Mouse (Mus musculus) induced T-regulatory cell, adult 2 months (primary cell): Measurements from ENCODE around the gene Chst15.

Experiments used
- DNase-seq: peaks from one replicate; pipeline ENCODE4 v3.0.0-alpha.2; 2012; ENCODE audit warnings: low read depth

The Chst15 gene

DNA sequence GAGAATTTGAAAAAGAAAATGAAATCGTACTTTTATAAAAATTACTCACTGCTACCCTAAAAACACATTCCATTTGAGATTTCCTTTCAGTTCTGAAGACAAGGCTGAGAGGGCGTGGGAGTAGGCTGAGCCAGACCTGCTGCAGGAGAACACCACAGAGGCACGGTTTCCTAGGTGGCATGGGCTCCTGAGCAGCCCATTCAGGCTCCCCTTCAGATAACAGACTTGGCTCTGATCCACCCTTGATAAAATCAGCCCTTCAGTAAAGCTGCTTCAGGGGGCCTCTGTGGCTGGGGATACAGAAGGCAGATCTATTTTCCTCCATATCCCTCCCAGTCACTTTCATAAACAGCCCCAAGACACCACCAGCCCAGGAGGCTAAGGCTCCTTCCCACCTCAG is 19.8 kb upstream of the Chst15 start:
- peak; percentile 49 for DNase-seq

DNA sequence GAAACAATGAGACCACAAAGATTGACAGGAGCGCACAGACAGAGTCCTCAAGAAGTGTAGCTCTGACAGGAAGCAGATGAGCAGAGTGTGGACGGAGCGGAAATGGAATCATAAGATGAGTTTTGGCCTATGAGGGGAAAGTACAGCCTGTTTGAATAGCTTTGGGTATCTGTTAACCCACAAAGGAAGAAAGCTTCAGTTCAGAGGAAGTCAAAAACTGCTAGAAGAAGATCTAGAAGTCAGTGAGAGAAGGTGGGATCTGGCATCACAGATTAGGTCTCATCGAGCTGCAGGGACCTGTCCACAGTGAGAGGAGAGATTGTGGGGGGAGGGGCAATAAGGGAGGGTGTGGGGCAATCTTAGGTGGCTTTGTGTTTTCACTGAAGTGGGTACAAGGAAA is 18.3 kb upstream of the Chst15 start:
- peak; percentile 74 for DNase-seq

DNA sequence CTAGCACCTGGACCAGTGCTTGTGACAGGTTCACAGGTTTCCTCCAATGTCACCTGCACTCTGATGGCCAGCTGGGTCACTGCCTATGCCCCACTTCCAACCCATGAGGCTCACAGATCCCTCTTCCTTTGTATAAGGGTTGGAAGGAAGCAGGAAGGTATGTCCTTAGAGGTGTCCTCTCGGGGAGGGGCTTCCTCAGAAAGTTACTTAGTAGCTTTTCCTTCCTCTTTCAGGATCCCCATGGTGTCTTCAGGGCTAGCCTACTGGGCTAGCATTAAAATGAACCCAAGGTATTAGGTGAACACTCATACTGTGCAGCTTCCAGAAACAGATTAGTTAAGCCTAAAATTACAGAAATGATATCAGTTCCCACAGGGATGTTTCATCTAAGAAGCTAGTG is 16.1 kb upstream of the Chst15 start:
- DNase-seq: no peak

DNA sequence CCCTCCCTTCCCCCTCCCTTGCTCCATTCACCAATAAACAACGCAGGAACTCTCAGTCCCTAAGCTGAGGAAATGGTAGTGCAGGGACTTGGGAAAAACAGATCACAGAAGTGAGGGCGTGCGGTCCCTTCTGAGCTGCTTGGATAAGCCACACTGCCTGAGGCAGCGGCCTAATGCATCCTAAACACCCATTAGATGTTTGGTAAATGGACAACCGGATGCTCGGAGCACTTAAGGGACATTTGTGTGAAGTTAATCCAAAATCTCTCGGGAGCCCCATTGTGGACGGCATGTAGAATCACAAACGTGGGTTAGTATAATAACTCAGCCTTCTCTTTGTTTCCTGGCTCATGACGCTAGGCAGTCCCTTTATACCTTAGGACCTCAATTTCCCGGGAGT is 15.1 kb upstream of the Chst15 start:
- DNase-seq: no peak

DNA sequence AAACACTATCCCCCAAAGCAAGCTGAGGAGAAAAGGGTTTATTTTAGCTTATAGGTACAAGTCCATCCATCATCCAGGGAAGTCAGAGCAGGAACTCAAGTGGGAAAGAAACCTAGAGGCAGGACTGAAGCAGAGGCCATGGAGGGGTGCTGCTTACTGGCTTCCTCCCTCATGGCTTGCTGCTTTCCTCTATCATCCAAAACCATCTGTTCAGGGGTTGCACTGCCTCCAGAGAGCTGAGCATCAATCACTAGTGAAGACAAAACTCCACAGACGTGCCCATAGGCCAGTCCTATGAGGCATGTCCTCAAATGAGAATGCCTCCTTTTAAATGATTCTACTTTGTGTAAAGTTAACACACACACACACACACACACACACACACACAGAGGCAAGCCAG is 13.2 kb upstream of the Chst15 start:
- DNase-seq: no peak

DNA sequence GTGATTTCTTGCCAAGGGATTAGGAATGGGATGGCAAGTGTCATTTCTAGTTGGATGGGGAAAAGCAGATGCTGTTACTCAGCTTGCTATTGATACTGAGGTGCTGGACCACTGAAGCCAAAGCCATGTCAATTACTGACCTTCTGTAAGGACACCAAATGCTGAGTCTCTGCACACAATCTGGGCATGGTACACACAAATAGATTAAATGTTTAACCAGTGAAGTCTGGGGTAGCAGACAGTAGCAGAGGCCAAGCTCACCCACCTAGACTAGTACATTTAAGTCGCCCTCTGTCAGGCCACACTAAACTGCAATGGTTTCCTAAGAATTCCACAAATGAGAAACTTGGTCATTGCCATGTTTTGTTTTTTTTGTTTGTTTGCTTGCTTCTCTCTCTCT is 11.6 kb upstream of the Chst15 start:
- no peak for DNase-seq

DNA sequence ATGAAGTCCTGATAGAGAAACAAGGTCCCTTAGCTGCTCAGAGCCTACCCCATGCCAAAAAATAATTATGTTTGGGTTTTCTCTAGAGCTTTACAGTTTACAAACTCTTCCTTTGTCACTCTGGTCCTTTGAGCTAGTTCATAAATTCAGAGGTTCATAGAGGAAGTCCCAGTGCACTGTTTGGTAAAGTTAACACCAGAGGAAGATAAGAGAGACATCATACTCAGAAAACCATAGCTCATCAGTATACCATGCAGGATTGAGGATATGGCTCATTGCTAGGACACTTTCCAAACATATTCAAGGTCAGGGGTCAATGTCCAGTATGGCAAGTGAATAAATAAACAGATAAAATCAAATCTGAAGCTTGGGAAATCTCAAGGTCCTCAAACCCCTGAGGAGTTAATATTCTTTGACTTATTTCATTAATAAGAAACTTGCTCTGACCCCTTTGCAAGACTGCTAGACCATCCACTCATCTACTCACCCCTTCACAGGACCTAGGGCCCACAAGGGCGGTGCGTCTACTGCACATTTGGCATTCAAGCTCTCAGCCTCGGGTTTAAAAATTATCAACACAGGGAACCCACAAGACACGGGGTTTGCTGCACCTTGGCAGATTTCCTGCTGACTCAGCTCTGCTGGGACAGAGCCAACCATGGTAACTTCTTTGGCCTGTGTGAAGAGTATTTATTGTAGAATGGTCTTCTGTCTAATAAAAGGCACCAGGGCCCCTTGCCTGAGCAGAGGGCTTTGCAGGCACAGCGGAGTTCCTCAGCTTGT is 8.7 kb upstream of the Chst15 start:
- DNase-seq: no peak

DNA sequence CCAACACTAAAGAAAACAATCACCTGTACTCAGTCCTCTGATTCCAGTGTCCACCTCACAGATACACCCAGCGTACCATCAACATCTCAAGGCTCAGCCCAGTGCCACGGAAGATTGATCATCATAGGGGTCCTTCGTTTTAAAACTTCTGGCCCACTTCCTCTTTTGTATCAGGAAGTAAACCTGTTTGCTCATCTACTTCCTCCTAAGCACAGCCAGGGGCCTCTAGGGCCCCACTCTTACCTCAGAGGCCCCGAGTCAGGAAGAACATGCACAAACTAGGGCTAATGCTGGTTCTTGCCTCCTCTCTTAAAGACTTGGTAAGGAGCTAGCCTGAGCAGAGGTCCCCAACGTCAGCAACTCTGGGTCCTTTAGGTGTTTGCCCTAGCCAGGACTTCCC is 6.4 kb upstream of the Chst15 start:
- no peak for DNase-seq

DNA sequence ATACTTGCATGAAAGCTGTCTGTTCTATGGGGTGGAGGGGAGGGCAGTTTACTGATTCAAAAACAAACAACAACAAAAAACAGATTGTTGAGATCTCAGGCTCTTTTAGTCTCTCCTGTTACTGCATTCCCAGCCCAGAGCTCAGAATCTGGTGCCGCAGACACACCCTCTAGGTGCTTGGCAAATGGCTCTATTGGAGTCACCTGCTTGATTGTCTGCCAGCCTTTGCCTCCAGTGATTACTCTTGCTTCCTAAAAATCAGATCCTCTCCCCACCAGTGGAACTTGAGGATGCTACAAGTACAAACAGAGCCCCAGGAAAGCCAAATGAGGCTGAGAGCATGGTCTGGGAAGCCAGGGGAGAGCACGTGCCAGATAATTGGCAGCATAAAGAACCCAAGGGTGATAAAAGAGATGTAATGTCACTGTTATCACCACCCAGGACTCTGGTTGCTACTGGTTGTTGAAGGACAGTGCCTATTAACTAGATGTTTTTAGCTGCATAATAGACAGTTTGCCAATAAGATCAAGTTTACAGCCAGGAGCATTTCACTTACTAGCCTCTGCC is 4.4 kb upstream of the Chst15 start:
- DNase-seq: no peak

DNA sequence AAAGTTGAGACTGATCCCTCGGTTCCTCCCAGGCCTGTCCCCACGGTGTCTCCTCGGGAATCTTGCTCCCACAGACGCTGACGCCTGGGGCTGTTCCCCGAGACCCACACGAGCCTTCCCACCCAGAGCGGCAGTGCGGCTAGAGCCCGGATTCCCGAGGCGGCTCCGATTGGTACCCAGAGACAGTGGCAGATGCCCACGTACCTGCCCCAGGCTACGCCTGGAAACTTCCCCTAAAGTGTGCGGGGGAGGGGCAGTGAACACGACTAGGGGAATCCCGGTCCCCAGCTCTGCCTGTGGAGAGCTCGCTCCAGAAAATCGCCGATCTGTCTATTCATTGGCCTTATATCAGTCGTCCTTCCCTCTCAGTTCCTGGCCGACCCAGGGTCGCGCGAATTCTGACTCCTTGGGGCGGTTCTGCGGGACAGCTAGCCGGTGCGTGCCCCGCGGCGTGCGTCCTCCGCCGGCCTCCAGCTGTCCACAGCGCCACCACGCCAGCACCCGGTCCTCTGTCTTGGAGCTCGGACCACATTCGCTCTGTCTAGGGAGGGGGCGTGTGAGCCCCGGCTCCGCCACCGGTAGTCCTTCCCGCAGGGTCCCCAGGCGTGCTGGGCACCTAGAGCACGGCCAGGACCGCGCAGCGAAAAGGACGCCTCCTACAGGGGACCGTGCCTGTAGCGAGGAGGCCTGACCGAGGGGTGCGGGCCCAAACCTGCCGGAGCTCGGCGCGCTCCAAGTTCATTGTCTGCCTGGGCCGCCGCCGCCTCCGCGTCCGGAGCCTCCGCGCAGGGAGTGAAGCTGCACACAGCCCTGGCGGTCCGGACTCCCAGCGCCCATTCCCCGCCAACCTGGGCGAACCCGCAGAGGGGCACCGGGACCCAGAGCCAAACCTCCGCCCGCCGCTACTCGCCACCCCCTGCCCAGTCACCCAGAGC is 660 bp downstream of the Chst15 start:
- DNase-seq: peak; percentile 88

DNA sequence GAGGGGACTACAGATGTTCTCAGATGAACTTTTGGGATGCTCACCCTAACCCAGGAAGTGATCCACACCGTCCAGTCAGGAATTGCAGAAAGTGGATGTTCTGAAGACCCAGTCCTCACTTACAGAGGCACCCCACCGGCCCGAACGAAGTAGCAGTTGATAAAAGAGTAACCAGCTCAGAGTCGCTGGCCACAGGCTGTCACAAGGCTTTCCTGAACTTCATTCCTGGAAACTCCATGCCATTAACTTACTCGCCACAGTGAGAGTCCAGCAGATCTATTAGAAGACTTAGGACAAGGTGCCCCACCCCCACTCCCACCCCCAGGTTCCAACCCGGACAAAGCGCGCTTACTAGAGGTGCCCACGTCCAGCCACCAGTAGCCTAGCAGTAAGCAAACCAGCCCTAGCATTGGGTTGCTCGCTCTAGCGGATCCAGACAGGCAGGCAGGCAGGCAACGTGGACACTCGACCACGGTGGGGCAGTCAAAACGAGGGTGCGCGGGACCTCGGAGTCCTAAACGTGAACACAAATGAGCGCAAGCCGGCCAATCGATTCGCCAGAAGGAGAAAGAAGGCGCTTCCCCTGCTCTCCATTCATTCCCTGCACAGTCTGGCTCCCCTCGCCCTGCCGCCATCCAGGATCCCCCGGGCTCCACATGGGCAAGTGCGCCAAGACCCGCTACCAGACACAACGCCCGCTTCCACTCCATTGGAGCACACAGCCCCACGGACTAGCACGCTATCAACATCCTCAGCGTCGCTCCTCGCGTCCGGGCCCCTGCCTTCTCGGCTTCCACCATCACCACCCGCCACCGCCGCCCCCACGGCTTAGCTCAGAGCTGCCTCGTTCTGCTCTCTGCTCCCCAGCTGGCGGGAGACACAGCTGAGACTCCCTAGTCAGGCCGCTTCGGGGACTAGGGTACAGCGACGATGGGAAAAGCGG is 1.6 kb downstream of the Chst15 start:
- peak; percentile 67 for DNase-seq

DNA sequence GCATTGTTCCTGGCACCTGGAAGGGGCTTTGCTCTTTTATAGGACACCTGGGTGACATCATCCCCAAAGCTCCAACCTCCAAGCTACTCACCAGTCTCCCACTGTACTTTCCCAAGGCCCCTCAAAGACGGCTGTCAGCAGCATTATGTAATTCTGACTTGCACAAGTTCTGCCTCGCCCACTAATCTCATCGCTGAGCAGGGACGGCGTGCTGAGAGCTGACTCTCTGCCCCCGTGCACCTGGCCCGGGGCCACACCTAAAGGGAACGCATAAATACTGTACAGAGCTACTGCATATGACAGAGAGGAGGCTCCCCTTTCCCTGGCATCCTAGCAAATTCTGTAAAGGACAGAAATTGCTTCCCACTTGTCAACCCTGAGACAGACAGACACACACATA is 4.6 kb downstream of the Chst15 start:
- DNase-seq: no peak

DNA sequence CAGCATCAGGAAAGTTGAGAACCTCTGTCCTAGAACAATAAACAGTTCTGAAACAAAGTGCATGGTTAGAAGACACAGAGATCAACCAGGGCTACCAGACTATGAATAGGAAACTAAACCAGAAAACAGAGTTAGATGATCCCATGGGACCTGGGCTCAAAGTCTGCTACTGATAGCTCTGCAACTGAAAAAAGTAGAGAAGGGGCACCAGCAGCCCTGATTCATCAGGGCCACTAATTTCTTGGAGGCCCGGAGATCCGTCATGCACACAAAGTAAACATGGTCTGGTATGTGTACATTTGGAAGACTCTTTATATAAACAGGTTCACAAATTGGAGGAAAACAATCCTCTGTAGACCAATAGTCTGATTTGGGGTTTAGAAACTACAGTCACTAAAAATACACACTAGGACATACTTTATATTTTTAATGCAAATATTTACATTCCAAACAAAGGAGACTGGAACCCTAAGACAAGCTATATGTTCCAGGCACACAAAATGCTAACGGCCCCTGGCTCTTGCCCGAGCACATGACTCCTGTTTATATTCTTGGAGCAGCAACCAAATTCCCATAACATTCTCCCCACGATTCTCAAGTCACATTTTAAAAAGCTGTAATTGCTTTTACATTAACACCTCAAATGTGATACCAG is 8.4 kb downstream of the Chst15 start:
- DNase-seq: no peak

DNA sequence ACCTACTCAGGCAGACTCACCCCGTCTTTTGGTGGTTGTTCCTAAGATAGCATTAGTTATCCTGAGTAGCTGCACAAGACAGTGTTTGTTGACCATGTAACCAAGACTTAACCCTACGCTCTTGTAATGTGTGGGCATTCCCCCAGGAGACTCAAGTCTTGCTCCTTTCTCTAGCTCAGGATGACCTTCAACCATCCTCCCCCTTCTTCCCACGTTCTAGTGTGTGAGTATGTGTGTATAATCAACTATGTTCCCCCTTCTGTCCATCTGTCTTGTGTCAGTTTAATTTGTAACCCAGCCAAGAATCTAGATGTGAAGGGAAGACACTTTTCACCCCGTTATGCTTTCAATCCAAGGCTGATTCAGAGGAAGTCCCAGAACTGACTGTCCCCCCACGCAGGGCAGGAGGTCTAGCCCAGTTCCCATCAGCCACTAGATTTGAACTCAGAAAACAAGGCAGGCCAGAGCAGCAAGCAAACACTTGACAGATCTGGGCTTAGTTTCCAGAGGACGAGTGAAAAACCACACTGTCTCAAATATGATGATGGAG is 9.2 kb downstream of the Chst15 start:
- no peak for DNase-seq

DNA sequence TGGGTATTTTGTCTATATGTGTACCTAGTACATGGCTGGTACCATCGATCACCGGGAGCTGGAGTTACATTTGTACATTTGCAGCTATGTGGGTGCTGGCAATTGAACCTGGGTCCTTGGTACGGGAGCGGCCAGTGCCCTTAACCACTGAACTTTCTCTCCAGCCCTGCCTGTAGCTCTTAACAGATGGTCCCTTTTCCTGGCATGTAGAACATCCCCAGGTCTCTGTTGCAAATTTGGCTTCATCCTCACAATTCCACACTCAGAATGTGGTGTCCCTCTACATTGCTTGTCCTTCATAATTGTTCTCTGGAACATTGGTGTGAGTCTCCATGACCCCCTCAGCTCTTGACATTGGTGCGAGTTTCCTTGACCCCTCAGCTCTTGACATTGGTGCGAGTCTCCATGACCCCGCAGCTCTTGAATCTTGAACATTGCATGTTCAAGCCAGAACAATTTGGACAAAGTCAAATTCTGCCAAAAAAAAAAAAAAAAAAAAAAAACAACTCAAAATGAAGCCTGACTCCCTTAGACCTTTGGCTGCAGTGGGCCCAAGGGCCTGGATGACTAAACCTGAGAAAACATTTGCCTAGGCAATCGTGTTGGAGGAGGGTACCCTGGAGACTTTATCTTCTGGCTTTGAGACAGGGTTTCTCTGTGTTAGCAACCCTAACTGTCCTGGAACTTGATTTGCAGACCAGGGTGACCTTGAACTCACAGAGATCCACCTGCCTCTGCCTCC is 10.2 kb downstream of the Chst15 start:
- no peak for DNase-seq

DNA sequence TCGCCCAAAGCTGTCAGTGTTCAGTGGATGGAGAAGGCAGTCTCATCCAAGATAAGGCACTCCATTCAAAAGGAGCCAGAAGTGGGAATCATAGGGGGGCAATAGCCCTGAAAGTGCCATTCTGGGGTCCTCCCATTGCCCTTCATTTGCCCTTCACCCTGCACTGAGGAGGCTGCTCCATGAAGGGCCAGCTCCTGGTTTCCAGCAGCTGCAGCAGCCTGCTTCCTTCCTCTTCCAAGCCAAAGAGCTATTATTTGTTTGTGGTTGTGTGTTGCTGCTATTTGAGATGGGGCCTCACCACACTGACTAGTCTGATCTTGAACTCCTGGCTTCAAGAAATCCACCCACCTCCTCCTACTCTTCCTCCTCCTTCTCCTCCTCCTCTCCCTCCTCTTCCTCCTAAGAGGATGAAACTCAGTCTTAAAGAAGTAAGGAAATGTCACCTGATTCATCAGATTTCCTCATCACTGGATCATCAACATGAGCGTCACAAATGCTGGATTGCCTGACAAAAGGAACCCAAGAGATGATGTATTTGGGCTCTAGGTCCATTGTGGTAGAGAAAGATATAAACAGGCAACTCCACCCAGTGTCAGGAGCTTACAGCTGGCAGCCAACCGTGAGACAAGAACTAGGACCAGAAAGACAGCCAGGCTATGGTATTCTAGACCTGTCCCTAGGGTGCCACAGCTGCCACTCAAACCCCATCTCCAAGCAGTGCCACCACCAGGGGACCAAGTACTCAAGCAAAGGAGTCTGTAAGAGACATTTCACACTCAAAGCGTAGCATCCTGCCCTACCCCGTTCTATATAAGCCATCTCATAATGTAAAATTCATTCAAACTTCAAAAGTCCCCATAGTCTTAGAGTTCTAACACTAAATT is 11.3 kb downstream of the Chst15 start:
- DNase-seq: no peak

DNA sequence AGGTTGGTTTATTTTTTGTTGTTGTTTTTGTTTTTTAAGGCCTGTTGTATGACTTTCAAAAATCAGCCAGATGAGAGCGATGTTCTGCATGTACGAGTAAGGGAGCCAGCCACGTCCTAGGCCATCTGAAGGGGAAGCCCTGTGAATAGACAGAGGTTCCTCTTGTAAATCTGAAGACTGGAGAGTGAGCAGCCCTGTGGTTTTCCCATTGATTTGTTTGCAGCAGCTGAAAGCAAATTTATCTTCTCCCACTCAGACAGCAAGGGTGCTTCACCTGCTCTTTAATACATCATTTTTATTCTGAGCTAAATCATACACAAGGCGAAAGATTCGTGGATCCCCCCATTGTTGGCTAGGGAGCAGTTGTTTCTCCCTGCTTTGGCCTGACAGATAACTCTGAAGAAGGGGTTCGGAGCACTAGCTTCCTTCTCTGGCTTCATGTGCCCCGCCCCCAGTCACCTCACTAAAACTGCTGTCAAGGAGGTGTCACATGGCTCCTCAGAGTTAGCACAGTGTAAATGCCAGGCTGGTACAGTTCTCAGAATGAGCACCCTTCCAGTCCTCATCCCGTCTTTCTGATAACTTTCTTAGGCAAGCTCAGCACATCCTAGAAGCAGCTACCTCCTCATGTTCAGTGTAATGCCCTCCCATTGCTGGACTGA is 12.5 kb downstream of the Chst15 start:
- DNase-seq: no peak

DNA sequence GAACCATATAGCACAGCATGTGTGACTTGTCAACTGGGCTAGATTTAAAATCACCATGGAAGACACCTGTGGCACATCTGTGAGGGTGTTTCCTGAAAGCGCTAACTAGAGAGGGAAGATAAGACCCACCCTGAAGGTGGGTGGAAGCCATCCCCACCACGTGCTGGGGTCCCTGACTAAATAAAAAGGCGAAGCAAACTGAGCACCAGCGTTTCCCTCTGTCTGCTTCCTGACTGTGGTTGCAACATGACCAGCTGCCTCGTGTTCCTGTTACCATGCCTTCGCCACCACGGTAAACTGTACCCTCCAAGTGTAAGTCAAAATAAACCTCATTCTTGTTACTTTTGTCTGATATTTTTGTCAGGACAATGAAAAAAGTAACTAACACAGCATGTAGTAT is 13.0 kb downstream of the Chst15 start:
- DNase-seq: no peak
